26 mouse cellular contexts compared by ENCODE assay signal in genomic region chr16:96654054-96654453, GRCm38 (mm10).
DNase-seq lines count a peak whose midpoint lies in the region; ATAC-seq lines count a peak whose summit lies in the region.
"Had no signal": no experiment of that assay in that cellular context is flagged by ENCODE, and none has a peak within 500 bp of the region (broad histone marks: within the 10 kb centered on the region; RNA-seq: fewer than 3 reads in every experiment).

No protein-coding gene starts in this region.

- no peaks in the 10 kb centered on the region for H3K36me3 ChIP-seq in splenic B cell, adult 2 months (ENCODE audit: control insufficient read depth, insufficient read depth, low read length, poor library complexity, severe bottlenecking)
- H3K36me3 ChIP-seq: embryonic facial prominence, embryonic 10.5 days; embryonic facial prominence, embryonic 13.5 days; forebrain, embryonic 12.5 days; forebrain, embryonic 15.5 days; heart, embryonic 10.5 days; heart, embryonic 13.5 days; hindbrain, embryonic 12.5 days had no signal

- peak; percentile 34 to 37 for DNase-seq in spleen, postnatal 36 days (ENCODE audit: low spot score in 2 of 2)
- DNase-seq in spleen, postnatal 14 days (ENCODE audit: low spot score in 2 of 2), result no peak
- peak; percentile 62 for DNase-seq in splenic B cell, adult 2 months (ENCODE audit: low read depth, low spot score)
- DNase-seq in cerebellum, adult 9-10 months, result no peak
- DNase-seq in cerebellum, postnatal 14 days, result no peak
- DNase-seq in layer of hippocampus, adult 18-20 months (ENCODE audit: low spot score in 2 of 2), result no peak
- DNase-seq: adrenal gland, adult 8-10 months; adrenal gland, postnatal 25 days; cerebellum, adult 11-12 months; cerebellum, adult 8-10 months; cerebellum, postnatal 25 days; gastrocnemius, postnatal 25 days; heart, adult 2 months; heart, postnatal 14 days; heart, postnatal 4 days had no signal

- no peaks in the 10 kb centered on the region for H3K27me3 ChIP-seq in splenic B cell, adult 2 months (ENCODE audit: control insufficient read depth, insufficient read depth, low read length, poor library complexity, severe bottlenecking)
- H3K27me3 ChIP-seq: embryonic facial prominence, embryonic 13.5 days; forebrain, embryonic 12.5 days; forebrain, embryonic 15.5 days; heart, embryonic 13.5 days; hindbrain, embryonic 12.5 days; hindbrain, embryonic 15.5 days had no signal

- ATAC-seq in granulocyte monocyte progenitor cell, adult 5-6 weeks (replicated peaks; ENCODE audit: poor library complexity, severe bottlenecking), result peak; percentile 94
- peak; percentile 90 for ATAC-seq in megakaryocyte progenitor cell, adult 5-6 weeks (replicated peaks; ENCODE audit: poor library complexity)
- ATAC-seq: activated CD4-positive, CD25-positive, alpha-beta regulatory T cell, adult 4 months; forebrain, embryonic 15.5 days had no signal

Comparison
In these comparisons a context has a peak if more than half of its experiments do, and no peak if none do; other contexts are left out.
1. DNase-seq: peak in spleen, postnatal 36 days (2 of 2) and splenic B cell, adult 2 months (single experiment); none in spleen, postnatal 14 days (0 of 2), cerebellum, adult 9-10 months (single experiment), cerebellum, postnatal 14 days (0 of 2) and layer of hippocampus, adult 18-20 months (0 of 2).